Mouse (Mus musculus): Measurements from ENCODE around the gene Letmd1.
"Not testable (repeated sequence)": the region's sequence is repeated elsewhere in the genome, so short reads cannot be mapped to it uniquely, and the experiment has no call there.

The Letmd1 gene

GRCm38 (mm10) chr15:100468295-100469188, at the start of gene Letmd1:
Letmd1 (plus strand) TSS chr15:100469023.
- peak; percentile 90 for DNase-seq

GRCm38 (mm10) chr15:100419311-100419710, 49.5 kb upstream of the Letmd1 start:
- DNase-seq = no peak

- DNase-seq = no peak
Observed at GRCm38 (mm10) chr15:100419901-100420745, 48.7 kb upstream of the Letmd1 start.

- no peak for DNase-seq
Observed at GRCm38 (mm10) chr15:100421059-100421757, 47.6 kb upstream of the Letmd1 start.

GRCm38 (mm10) chr15:100421758-100422197, 47.0 kb upstream of the Letmd1 start, which contains the start of gene Gm5475:
Gm5475 (plus strand) TSS chr15:100422147.
- not testable (repeated sequence) for DNase-seq

- DNase-seq = peak; percentile 36
Observed at GRCm38 (mm10) chr15:100422476-100422875, 46.3 kb upstream of the Letmd1 start.

GRCm38 (mm10) chr15:100422899-100423860, 45.6 kb upstream of the Letmd1 start:
- DNase-seq = peak; percentile 93

GRCm38 (mm10) chr15:100423916-100424315, 44.9 kb upstream of the Letmd1 start:
- no peak for DNase-seq

- no peak for DNase-seq
Observed at GRCm38 (mm10) chr15:100424396-100425122, 44.3 kb upstream of the Letmd1 start, which contains the start of gene Slc11a2. Slc11a2 (minus strand) TSS chr15:100425072.

GRCm38 (mm10) chr15:100428296-100428905, 40.4 kb upstream of the Letmd1 start:
- DNase-seq = no peak

GRCm38 (mm10) chr15:100429959-100430565, 38.8 kb upstream of the Letmd1 start:
- no peak for DNase-seq

GRCm38 (mm10) chr15:100433234-100433633, 35.6 kb upstream of the Letmd1 start:
- no peak for DNase-seq

GRCm38 (mm10) chr15:100436112-100436511, 32.7 kb upstream of the Letmd1 start:
- DNase-seq = no peak

GRCm38 (mm10) chr15:100436518-100436917, 32.3 kb upstream of the Letmd1 start:
- DNase-seq = no peak

GRCm38 (mm10) chr15:100443126-100443922, 25.5 kb upstream of the Letmd1 start:
- DNase-seq = peak; percentile 78

- DNase-seq = no peak
Observed at GRCm38 (mm10) chr15:100446887-100447286, 21.9 kb upstream of the Letmd1 start.

- no peak for DNase-seq
Observed at GRCm38 (mm10) chr15:100448572-100448971, 20.3 kb upstream of the Letmd1 start.

- DNase-seq = no peak
Observed at GRCm38 (mm10) chr15:100449495-100449894, 19.3 kb upstream of the Letmd1 start.

GRCm38 (mm10) chr15:100451245-100451644, 17.6 kb upstream of the Letmd1 start:
- DNase-seq = peak; percentile 50
